Mouse (Mus musculus) brain, embryonic 14.5 days (tissue): ENCODE data around the gene Os9.

ENCODE experiments used
- CTCF ChIP-seq: fragments of 200-500 bp; IDR thresholded peaks from 2 replicates; pipeline ENCODE4 v1.5.1; 2012; ENCODE audit warnings: inconsistent platforms, mild to moderate bottlenecking, moderate library complexity, borderline replicate concordance; ENCODE audit not compliant: insufficient read depth, insufficient read length; ENCODE audit errors: extremely low read depth
- POLR2A ChIP-seq: fragments of 200-500 bp; IDR thresholded peaks from 2 replicates; pipeline ENCODE4 v1.6.1; 2012; ENCODE audit warnings: mild to moderate bottlenecking, inconsistent platforms, borderline replicate concordance; ENCODE audit not compliant: poor library complexity, insufficient read depth, insufficient read length, severe bottlenecking; ENCODE audit errors: extremely low read depth

DNA sequence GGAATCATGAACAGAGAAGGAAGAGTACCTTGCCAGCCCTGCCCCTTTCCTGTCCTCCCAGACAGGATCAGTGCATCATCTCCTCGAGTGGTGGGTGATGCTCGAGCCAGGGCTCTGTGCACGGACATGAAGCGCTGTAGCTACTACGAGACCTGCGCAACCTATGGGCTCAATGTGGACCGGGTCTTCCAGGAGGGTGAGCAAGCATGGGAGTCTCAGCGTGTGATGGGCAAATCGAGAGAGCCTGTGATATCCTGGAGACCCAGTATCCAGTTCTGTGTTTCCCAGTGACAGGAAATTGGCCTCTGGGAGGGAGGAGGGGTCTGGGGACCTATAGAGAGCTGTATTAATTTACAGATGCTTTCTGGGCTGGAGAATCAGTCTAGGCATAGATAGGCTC, 35.9 kb downstream of the Os9 start:
- TF ChIP-seq POLR2A (no peak), CTCF (no peak)
